Mouse (Mus musculus) adrenal gland, adult (tissue): ENCODE results near the gene Entpd2.

ENCODE experiments used
- DNase-seq, 2 experiments: peaks; one replicate each; pipeline ENCODE4 v3.0.0; 2022 to 2023; ENCODE audit warnings: low spot score in 1 of 2; ENCODE audit not compliant: inconsistent age in 2 of 2

Gene Entpd2

GRCm38 (mm10) chr2:25428442-25429236 lies 33.0 kb downstream of the Entpd2 start, which contains the start of gene Abca2:
Abca2 (plus strand) TSS chr2:25428703.
- peak; percentile 96 to 97 for DNase-seq

- no peak for DNase-seq
Observed at GRCm38 (mm10) chr2:25429435-25430180, 33.9 kb downstream of the Entpd2 start.

DNA sequence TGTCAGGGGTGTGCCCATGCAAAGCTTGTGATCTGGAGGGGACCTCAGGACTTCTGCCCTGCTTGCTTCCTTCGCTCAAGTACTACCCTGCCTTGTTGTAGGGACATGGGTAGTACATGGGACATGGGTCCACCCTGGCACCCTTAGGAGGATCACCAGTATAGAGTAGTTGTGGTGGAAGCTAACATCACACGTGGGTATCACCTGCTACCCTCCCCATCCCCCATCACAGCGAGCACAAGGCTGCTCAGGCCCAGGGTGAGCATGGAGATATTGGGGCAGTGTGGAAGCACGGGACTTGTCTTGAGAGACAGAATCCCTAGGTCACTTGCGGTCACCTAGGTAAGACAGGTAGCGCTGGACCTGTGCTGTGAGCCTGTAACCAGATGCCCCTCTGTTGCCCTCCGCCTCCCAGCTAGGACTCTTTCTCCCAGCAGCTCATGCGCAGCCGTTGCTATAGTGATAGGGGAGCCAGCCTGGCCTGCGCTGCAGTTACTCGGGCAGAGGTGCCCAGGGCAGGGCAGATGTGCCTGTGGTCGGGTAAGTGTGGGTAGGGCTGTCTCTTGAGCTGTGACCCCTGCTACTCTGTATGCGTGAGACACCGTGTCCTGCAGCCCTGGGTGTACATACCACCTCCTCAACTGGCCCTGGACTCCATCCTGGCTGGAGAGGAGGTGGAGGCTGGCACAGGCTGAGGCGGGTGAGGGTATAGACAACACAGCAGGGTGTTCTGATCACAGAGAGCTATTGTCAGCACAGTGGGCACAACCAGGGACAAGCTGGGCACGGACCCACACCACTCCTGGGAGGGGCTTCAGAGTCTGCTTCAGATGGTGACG lies 34.9 kb downstream of the Entpd2 start:
- DNase-seq = no peak

DNA sequence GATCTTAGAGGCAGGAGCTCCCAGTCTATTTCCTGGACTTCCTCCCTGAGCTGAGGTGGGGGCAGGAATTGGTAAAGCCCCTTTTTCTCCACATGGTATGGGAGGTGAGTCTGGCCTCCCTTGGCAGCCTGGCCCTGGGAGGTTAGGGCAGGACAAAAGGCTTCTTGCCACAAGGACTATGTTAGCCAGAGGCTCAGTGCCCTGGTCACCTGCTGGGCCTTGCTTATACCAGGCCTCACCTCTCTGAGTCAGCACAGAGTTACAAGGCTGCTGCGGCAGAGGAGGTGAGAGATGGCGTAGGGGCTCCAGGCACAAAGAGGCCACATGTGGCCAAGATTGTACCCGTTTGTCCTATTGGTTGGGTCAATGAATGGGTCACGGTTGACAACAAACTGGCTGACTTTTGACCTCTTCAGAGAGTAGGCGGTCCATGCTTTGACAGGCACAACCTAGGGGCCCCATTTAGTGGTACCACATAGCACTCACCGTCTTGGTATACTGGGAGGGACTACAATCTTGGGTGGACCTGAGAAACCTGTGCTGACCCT lies 35.7 kb downstream of the Entpd2 start:
- DNase-seq = no peak

- DNase-seq = no peak
Observed at GRCm38 (mm10) chr2:25432326-25433098, 36.8 kb downstream of the Entpd2 start.

DNA sequence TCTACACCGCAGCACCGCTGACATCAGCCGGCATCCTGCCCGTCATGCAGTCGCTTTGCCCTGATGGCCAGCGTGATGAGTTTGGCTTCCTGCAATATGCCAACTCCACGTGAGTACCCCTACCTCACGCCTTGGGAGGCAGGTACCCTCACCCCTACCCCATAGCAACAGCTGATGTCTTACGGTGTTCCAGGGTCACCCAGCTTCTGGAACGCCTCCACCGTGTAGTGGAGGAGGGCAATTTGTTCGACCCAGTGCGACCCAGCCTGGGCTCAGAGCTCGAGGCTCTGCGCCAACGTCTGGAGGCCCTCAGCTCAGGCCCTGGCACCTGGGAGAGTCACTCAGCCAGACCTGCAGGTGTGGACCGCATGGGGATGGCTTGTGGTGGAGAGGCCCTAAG lies 37.4 kb downstream of the Entpd2 start:
- no peak for DNase-seq

DNA sequence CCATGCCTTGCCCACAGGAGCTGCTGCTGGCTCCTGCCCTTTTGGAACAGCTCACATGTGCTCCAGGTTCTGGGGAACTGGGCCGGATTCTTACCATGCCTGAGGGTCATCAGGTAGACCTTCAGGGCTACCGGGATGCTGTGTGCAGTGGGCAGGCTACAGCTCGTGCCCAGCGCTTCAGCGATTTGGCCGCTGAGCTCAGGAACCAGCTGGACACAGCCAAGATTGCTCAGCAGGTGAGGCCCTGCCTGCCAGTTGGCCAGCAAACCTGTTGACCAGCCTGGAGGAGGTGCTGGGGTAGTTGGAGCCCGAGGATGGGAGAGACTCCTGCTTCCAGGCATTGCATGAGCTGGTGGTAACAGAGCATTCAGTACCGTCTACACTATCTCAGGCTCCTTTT lies 38.6 kb downstream of the Entpd2 start:
- DNase-seq = no peak

GRCm38 (mm10) chr2:25436286-25436820 lies 40.7 kb downstream of the Entpd2 start:
- no peak for DNase-seq

- no peak for DNase-seq
Observed at GRCm38 (mm10) chr2:25441067-25441466, 45.4 kb downstream of the Entpd2 start.

DNA sequence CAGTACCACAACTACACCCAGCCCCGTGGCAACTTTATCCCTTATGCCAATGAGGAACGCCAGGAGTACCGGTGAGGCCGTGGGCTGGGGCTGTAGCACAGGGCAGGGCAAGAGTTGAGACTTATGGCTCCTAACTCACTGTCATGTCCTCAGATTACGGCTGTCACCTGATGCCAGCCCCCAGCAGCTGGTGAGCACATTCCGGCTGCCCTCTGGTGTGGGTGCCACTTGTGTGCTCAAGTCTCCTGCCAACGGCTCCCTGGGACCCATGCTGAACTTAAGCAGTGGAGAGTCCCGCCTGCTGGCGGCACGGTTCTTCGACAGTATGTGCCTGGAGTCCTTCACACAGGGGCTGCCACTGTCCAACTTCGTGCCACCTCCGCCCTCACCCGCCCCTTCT lies 47.0 kb downstream of the Entpd2 start:
- DNase-seq = no peak
